Mouse (Mus musculus): ENCODE measurements around the gene Cx3cr1. TPM values are rescaled to one million over a fixed set of nuclear protein-coding genes. Genes with fewer than 3 reads are reported as not detected.

The Cx3cr1 gene
- polyA plus RNA-seq, 1 experiment from 2014 or later = 4.1 TPM

DNA sequence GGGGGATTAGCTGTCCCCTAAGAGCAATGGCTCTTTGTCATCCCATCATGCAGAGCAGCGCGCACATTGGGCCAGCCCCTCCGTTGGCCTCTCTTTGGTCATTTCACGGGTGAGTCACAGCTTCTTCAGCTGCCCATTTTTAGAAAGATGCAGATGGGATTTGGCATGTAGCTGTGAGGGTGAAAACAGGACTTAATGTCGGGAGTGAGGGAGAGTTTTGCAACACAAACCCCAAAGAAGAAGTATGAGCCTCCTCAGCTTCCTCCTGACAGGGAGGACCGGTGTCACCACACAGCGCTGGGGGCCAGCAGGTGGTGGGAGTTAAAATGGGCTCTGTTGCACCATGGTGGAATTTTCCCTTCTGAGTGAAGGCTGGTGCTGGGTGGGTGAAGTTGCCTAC lies 26.6 kb downstream of the Cx3cr1 start:
- WGBS = 76% methylated on average over 7 of the region's 7 CpGs

DNA sequence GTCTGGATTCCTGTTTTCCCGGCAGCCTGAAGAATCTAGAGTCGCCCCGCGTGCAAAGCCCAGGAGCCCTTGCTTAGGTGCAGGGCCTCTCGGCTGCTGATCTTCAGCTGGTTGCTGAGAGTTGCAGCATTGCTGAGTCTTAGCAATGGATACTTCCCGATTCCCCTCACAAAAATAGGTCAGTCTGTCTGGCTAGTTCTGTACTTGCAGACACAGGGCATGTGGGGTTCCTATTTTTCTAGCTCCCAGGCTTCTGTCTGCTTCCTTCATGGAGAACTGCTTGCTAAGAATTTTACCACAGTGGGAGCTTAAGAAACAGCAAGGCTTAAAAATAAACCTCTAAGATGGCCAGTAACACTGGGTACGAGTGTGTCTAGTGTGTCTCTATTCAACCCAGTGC lies 32.3 kb downstream of the Cx3cr1 start:
- peaks cover 5% of the 10 kb centered on the region; the same call in 1 of the 2 replicates for H3K4me1 ChIP-seq
- H3K27ac ChIP-seq = no peak overlapping the region
- H3K9me3 ChIP-seq = 0 out of 2 replicates have a peak, but pooled peaks cover 3% of the 10 kb centered on the region
- DNase-seq (ENCODE audit: low spot score) = no peak
- 75% methylated on average over 7 of the region's 7 CpGs for WGBS
- no peaks in the 10 kb centered on the region for H3K36me3 ChIP-seq
- no peak overlapping the region for H3K4me3 ChIP-seq
- no peaks in the 10 kb centered on the region for H3K27me3 ChIP-seq (ENCODE audit: insufficient read depth, poor library complexity, severe bottlenecking)

More for the DNA sequence above, 26.6 kb downstream of the Cx3cr1 start:
- Histone ChIP-seq H3K27ac (no peak overlapping the region), H3K27me3 (ENCODE audit: insufficient read depth, poor library complexity, severe bottlenecking) (peaks cover 3% of the 10 kb centered on the region; the same call in 1 of the 2 replicates), H3K4me3 (no peak overlapping the region), H3K9me3 (0 out of 2 replicates have a peak, but pooled peaks cover 3% of the 10 kb centered on the region), H3K4me1 (peaks cover 8% of the 10 kb centered on the region; the same call in 1 of the 2 replicates), H3K36me3 (no peaks in the 10 kb centered on the region)
- DNase-seq (ENCODE audit: low spot score) = no peak

DNA sequence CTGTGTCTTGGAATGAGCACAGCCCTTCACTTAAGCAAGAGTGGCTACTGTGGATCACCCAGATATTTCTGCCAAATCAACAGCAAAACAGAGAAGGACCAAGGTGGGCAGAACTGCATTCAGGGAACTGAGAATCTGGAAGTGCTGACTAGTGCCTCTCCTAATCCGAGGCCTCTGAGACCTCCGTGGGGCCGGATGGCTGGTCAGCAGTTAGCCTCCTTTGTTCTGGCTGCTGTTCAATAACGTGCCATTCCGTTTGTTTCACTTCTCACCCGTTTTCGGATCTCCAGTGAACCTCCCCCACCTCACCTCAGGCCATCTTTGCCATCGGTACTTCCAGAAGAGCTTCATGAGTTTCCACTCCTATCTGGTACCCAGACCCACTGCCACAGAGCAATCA lies 35.3 kb downstream of the Cx3cr1 start:
- Histone ChIP-seq H3K36me3 (no peaks in the 10 kb centered on the region), H3K27me3 (ENCODE audit: insufficient read depth, poor library complexity, severe bottlenecking) (no peaks in the 10 kb centered on the region), H3K27ac (no peak overlapping the region), H3K9me3 (no peaks in the 10 kb centered on the region), H3K4me1 (peaks cover 5% of the 10 kb centered on the region; the same call in 1 of the 2 replicates), H3K4me3 (no peak overlapping the region)
- no peak for DNase-seq (ENCODE audit: low spot score)
- 83% methylated on average over 8 of the region's 8 CpGs for WGBS

DNA sequence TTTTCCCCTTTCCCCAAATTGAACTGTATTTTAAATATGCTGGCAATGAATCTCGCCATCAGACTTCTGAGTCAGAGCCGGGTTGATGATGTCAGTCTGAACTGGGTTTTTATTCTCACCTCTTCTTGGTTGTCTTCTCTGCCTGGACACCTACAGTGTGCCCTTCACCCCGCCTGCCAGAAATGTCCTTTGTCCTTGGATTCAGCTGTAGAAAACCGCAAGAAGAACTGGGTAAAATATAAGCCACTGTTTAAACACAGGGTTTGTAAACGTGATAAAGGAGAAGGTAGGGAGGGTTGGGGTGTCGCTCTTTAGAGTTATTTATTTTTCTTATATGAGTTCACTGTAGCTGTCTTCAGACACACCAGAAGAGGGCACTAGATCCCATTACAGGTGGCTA lies 37.0 kb downstream of the Cx3cr1 start:
- Histone ChIP-seq H3K27ac (no peak overlapping the region), H3K4me1 (peaks cover 7% of the 10 kb centered on the region), H3K9me3 (no peaks in the 10 kb centered on the region), H3K27me3 (ENCODE audit: insufficient read depth, poor library complexity, severe bottlenecking) (no peaks in the 10 kb centered on the region), H3K36me3 (no peaks in the 10 kb centered on the region), H3K4me3 (no peak overlapping the region)
- WGBS = 87% methylated on average over 6 of the region's 6 CpGs
- no peak for DNase-seq (ENCODE audit: low spot score)

- no peaks in the 10 kb centered on the region for H3K9me3 ChIP-seq
- no peak overlapping the region for H3K4me3 ChIP-seq
- H3K36me3 ChIP-seq = no peaks in the 10 kb centered on the region
- WGBS = 81% methylated on average over 10 of the region's 10 CpGs
- H3K27ac ChIP-seq = no peak overlapping the region
- peaks cover 26% of the 10 kb centered on the region for H3K4me1 ChIP-seq
- DNase-seq (ENCODE audit: low spot score) = no peak
- H3K27me3 ChIP-seq (ENCODE audit: insufficient read depth, poor library complexity, severe bottlenecking) = no peaks in the 10 kb centered on the region
Observed at GRCm38 (mm10) chr9:120030421-120030820, 39.3 kb downstream of the Cx3cr1 start.

GRCm38 (mm10) chr9:120029880-120030279 lies 39.8 kb downstream of the Cx3cr1 start:
- Histone ChIP-seq H3K4me1 (peaks cover 32% of the 10 kb centered on the region), H3K36me3 (no peaks in the 10 kb centered on the region), H3K27me3 (ENCODE audit: insufficient read depth, poor library complexity, severe bottlenecking) (no peaks in the 10 kb centered on the region), H3K9me3 (no peaks in the 10 kb centered on the region), H3K4me3 (no peak overlapping the region), H3K27ac (no peak overlapping the region)
- no peak for DNase-seq (ENCODE audit: low spot score)
- 88% methylated on average over 6 of the region's 6 CpGs for WGBS

- Histone ChIP-seq H3K36me3 (no peaks in the 10 kb centered on the region), H3K27me3 (ENCODE audit: insufficient read depth, poor library complexity, severe bottlenecking) (no peaks in the 10 kb centered on the region), H3K9me3 (no peaks in the 10 kb centered on the region), H3K4me3 (peak overlapping the region; percentile 15), H3K4me1 (peaks cover 46% of the 10 kb centered on the region), H3K27ac (peak overlapping the region; percentile 85)
- 23% methylated on average over 14 of the region's 14 CpGs for WGBS
- DNase-seq (ENCODE audit: low spot score) = no peak
Observed at GRCm38 (mm10) chr9:120027401-120028151, 42.1 kb downstream of the Cx3cr1 start.

GRCm38 (mm10) chr9:120024625-120025024 lies 45.1 kb downstream of the Cx3cr1 start:
- no peak for DNase-seq (ENCODE audit: low spot score)
- Histone ChIP-seq H3K4me3 (0 out of 2 replicates have a peak overlapping the region, but pooled peaks have one; percentile 67), H3K27ac (peak overlapping the region; percentile 95), H3K27me3 (ENCODE audit: insufficient read depth, poor library complexity, severe bottlenecking) (no peaks in the 10 kb centered on the region), H3K4me1 (peaks cover 58% of the 10 kb centered on the region), H3K9me3 (no peaks in the 10 kb centered on the region), H3K36me3 (peaks cover 3% of the 10 kb centered on the region)
- WGBS = 68% methylated on average over 5 of the region's 5 CpGs

DNA sequence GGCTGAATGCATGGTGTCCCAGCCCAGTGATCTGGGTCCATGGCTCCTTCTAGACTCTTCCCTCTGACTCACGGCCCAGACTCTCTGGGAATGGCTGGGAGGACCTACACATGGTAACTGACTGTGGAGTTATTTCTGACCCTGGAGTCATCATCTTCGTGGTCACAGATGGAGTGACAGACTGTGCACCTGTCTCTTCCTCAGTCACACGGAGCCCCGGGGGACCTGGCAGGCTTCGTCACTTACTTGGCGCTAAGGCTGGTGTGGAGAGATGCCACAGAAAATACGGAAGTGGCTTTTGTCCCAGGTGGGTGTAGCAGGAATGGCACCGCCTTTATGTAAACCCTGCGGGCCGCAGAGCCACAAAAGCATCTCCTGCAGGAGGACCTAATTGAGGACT lies 45.5 kb downstream of the Cx3cr1 start:
- no peaks in the 10 kb centered on the region for H3K9me3 ChIP-seq
- DNase-seq (ENCODE audit: low spot score) = no peak
- H3K36me3 ChIP-seq = peaks cover 8% of the 10 kb centered on the region
- H3K4me1 ChIP-seq = peaks cover 62% of the 10 kb centered on the region
- no peaks in the 10 kb centered on the region for H3K27me3 ChIP-seq (ENCODE audit: insufficient read depth, poor library complexity, severe bottlenecking)
- 67% methylated on average over 10 of the region's 10 CpGs for whole genome bisulfite sequencing
- H3K4me3 ChIP-seq = peak overlapping the region; percentile 67
- H3K27ac ChIP-seq = peak overlapping the region; percentile 95

- Histone ChIP-seq H3K27ac (peak within 1 kb of the TSS; percentile 95), H3K4me3 (peak within 1 kb of the TSS; percentile 67), H3K4me1 (peaks cover 59% of the 10 kb centered on the region), H3K9me3 (no peaks in the 10 kb centered on the region), H3K27me3 (ENCODE audit: insufficient read depth, poor library complexity, severe bottlenecking) (no peaks in the 10 kb centered on the region), H3K36me3 (peaks cover 17% of the 10 kb centered on the region)
- no peak for DNase-seq (ENCODE audit: low spot score)
- WGBS = 48% methylated on average over 18 of the region's 18 CpGs
Observed at GRCm38 (mm10) chr9:120023086-120023811, 46.4 kb downstream of the Cx3cr1 start, which contains the start of gene Xirp1. TSS of gene Xirp1 (minus strand) at chr9:120023598.

DNA sequence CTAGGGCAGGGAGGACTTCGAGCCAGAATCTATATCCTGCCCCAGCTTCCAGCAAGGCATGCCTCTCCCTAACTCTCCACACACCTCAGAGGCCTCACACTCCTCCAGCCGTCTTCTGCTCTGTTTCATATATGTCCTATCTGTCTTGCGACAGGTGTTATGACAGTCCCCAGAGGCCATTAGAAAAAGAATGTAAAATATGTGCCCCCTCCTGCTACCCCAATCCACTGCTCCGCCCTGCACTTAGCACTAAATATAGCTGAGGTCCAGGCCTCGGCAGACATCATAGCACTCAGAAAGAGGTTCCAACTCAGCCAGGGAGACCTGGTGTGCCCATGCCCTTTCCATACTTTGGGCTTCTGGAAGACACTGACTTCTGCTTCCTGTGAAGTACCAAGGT lies 48.5 kb downstream of the Cx3cr1 start:
- peaks cover 53% of the 10 kb centered on the region for H3K4me1 ChIP-seq

GRCm38 (mm10) chr9:120020285-120020890 lies 49.3 kb downstream of the Cx3cr1 start:
- Histone ChIP-seq H3K36me3 (peaks cover 46% of the 10 kb centered on the region), H3K27me3 (ENCODE audit: insufficient read depth, poor library complexity, severe bottlenecking) (no peaks in the 10 kb centered on the region), H3K9me3 (no peaks in the 10 kb centered on the region), H3K4me3 (peak overlapping the region; percentile 67), H3K4me1 (peaks cover 52% of the 10 kb centered on the region), H3K27ac (peak overlapping the region; percentile 95)
- WGBS = 24% methylated on average over 7 of the region's 7 CpGs
- DNase-seq (ENCODE audit: low spot score) = no peak

More for the DNA sequence above, 48.5 kb downstream of the Cx3cr1 start:
- 27% methylated on average over 5 of the region's 5 CpGs for WGBS
- H3K36me3 ChIP-seq = peaks cover 38% of the 10 kb centered on the region
- H3K9me3 ChIP-seq = no peaks in the 10 kb centered on the region
- peak overlapping the region; percentile 67 for H3K4me3 ChIP-seq
- H3K27ac ChIP-seq = peak overlapping the region; percentile 95
- DNase-seq (ENCODE audit: low spot score) = peak; percentile 83
- H3K27me3 ChIP-seq (ENCODE audit: insufficient read depth, poor library complexity, severe bottlenecking) = no peaks in the 10 kb centered on the region

GRCm38 (mm10) chr9:120016956-120017355 lies 52.7 kb downstream of the Cx3cr1 start:
- peaks cover 78% of the 10 kb centered on the region for H3K36me3 ChIP-seq

More at GRCm38 (mm10) chr9:120016956-120017355, 52.7 kb downstream of the Cx3cr1 start:
- Histone ChIP-seq H3K4me1 (peaks cover 57% of the 10 kb centered on the region), H3K9me3 (no peaks in the 10 kb centered on the region), H3K4me3 (no peak overlapping the region), H3K27me3 (ENCODE audit: insufficient read depth, poor library complexity, severe bottlenecking) (no peaks in the 10 kb centered on the region), H3K27ac (no peak overlapping the region)
- WGBS = 73% methylated on average over 10 of the region's 10 CpGs
- no peak for DNase-seq (ENCODE audit: low spot score)

Measured in heart, embryonic 10.5 days (tissue).